Mouse (Mus musculus) 3134 (cell line): Measurements from ENCODE around the gene Padi3.

Experiments
- DNase-seq: peaks from one replicate; pipeline ENCODE4 v3.0.0-alpha.2; 2011; ENCODE audit warnings: low spot score; ENCODE audit not compliant: insufficient read length; ENCODE audit errors: extremely low read depth

The Padi3 gene

DNA sequence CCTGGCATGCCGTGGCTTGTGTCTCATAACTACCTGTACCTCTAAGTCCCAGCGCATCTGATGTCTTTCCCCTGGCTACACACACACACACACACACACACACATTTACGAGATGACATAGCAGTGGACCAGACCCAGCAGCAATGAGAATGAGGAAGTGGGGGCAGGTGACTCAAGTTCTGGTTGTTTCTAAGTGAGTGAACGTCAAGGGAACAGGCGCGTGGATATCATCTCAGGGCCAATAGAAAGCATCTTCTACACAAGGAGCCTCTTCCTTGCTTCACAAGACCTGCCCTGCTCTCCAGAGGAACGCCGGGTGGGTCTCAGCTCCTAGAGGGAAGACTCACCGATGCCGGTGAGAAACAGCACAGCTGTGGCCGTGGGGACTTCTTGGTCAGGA, 69.8 kb downstream of the Padi3 start:
- DNase-seq: no peak
